Mouse (Mus musculus) cerebellum, adult 9-10 months (tissue): ENCODE measurements around the gene Wars2.

Experiments used
- DNase-seq: peaks from one replicate; pipeline ENCODE4 v3.0.0; 2022

Gene Wars2

GRCm38 (mm10) chr3:99248831-99249550 lies 108.1 kb downstream of the Wars2 start:
- no peak for DNase-seq

DNA sequence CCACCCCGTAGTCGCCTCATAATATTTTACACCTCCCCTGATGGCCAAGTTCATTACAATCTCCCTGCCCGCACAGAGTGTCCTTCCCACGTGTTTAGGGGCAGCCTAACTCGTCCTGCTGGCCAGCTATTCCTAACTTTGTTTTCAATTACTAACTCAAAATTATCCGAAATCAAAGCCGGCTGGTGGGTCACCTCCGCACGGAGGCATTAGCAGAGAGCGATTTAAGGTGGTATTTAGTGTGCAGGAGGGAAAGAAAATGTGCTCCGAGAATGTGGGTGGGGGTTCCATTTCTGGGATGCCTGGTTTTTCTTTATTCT lies 108.6 kb downstream of the Wars2 start:
- DNase-seq = no peak

- no peak for DNase-seq
Observed at GRCm38 (mm10) chr3:99249906-99250305, 109.0 kb downstream of the Wars2 start.

DNA sequence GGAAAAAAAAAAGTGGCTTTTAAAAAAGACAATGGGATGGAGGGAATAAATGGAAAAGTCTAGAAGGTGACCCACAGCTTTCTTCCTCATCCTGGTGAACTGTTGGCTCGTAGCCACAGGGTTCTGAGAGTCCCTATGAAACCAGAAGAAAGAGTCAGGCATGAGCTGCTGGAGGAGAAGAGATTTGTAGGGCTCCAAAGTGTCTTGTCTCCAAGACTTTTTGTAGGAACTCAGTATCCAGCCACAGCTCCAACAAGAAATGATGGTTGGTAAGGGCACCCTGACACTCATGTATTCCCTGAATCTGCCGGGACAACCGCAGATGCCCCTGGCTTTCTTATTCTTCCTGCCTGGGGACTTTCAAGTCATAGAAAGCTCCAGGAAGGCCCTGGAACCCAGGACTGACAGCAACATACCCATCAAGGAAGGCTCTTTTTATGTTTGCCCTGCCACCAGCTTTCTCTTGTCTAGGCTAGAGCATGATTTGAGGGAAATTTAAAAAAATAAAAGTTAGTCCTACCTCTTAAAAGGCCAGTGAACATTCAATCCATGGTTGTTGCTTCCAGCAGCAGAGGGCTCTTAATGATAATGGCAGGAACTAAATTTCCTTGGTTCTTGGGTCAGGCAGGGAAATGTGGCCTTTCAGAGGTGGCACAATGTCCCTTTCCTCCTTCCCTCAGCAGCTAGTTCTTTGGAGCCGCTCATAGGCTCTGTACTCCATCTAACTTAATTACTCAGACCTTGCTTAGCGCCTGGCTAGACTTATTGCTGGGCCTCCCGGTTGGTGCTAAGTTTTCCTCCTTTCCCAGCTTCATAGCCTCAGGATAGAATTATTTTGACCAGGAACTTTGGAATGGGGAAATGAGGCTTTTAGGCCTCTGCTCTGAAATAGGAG lies 110.7 kb downstream of the Wars2 start:
- DNase-seq = no peak

GRCm38 (mm10) chr3:99252461-99253091 lies 111.7 kb downstream of the Wars2 start:
- DNase-seq = no peak

GRCm38 (mm10) chr3:99253092-99253488 lies 112.2 kb downstream of the Wars2 start:
- DNase-seq = no peak

DNA sequence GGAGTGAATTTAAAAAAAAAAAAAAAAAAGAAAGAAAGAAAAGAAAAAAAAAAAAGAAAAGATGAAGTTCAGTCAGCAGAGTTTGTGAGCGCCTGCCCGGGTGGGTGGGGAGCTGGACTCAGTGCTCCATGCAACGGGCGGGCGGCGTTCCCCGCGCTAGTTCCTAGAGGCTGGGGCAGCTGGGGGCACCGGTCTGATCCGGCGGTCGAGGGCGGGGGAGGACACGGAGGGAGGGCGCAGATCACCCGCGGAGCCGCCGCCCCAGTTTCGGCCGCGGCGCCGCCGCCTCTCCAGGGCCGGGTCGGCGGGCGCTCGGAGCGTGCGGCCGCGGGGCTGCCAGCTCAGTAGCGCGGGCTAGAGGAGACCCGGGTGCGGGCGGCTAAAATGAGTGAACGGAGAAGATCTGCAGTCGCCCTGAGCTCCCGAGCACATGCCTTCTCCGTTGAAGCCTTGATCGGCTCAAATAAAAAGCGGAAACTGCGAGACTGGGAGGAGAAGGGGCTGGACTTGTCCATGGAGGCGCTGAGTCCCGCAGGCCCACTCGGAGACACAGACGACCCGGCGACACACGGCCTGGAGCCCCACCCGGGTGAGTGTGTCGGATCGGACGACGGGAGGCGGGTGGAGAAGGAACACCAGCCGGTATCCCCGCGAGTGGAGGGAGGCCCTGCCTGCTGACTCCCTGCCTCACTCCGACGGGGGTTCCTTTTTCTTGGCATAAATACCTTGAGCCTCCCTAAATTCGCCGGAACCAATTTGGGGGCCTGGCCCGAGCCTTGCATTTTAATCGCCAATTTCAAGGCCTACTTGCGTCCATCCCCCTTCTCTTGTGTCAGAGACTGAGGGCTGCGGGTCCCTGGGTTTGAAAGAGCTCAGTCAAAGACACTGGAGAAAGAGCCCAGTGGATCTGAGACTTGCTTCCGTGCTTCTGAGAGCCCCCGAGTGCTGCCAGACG lies 112.9 kb downstream of the Wars2 start:
- no peak for DNase-seq

- DNase-seq = no peak
Observed at GRCm38 (mm10) chr3:99254559-99255151, 113.8 kb downstream of the Wars2 start.

DNA sequence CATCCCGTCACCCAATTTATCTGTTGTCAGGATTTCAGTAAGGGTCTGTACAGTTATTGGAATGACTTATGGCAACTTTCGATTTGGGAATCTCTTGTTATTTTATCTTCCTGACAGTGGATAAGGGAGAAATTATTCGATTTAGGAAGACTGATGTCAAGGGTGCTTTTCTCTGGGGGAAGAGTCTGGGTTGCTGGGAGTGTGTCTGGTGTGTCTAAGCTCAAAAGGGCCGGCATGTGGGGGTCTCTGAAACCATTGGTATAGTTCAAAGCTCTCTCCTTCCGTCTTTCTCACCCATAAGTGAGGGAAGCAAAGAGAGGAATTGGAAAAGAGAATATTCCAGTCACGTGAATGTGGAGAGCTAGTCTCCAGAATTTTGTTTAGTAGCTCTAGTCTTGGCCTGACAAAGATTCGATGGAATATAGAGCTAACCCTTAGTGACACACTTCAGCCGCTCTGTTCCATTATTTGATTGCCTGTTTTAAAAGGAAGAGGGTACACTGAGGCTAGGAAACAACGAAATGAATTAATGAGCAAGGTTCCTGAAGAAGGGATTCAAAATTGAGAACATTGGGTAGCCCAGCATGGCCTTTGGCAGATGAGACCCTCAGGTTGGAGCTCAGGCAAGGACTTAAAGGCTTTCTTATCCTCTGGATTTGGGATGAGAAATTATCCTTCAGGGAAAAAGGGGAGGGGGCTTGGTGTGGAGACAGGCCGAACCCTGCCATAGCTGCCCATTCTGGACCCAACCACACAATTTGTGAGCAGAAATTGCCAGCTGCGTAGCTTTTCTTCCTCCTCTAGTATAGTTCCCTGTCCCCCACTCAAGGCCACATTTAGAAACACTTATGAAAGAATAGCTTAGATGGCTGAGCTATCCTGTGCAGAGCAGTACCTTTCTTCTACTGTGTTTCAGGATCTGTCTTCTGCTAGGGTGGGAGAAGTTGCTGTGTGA lies 114.8 kb downstream of the Wars2 start:
- DNase-seq = no peak

- no peak for DNase-seq
Observed at GRCm38 (mm10) chr3:99256366-99256750, 115.5 kb downstream of the Wars2 start.

- DNase-seq = no peak
Observed at GRCm38 (mm10) chr3:99256766-99257165, 115.9 kb downstream of the Wars2 start.

- DNase-seq = no peak
Observed at GRCm38 (mm10) chr3:99257586-99258577, 117.0 kb downstream of the Wars2 start.

GRCm38 (mm10) chr3:99259741-99260270 lies 118.9 kb downstream of the Wars2 start:
- no peak for DNase-seq

- DNase-seq = no peak
Observed at GRCm38 (mm10) chr3:99260395-99260794, 119.5 kb downstream of the Wars2 start.

DNA sequence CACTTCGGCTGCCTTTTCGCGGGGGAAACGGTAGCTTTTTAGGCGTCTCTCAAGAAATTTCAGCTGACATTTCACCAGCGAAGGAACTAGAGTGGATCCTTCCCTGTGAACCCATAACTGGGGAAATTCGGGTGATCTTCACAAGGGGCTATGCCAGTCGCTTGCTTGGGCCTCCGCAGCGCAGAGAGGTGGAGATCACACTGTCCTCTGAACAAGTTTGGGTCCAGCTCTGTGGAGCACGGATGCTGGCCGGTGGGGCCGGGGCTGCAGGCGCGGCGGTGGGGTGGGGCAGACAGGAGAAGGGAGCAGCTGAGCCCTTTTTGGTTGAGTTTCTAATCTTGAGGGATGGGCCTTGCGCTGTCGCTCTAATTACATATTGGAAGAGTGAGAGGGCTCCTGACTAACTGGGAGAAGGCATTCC lies 120.5 kb downstream of the Wars2 start:
- DNase-seq = no peak

DNA sequence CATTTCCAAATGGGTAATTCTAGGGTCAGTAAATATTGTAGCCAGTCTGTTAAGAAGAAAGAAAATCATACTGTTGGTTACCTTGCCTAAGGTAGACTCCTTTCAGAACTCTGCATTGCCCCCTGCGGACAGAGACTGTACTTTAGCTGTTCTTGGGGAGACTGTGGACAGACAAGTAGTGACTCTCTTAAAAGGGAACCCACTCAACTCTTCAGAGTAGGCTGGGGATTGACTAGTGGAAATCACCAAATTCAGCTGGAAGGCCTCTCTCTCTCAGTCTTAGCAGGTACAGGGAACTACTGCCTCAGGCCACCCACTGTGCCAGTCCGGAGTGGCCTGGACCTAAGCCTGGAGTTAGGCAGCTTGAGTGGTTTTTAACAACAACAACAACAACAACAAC lies 121.1 kb downstream of the Wars2 start:
- DNase-seq = no peak

GRCm38 (mm10) chr3:99263471-99263903 lies 122.6 kb downstream of the Wars2 start:
- DNase-seq = no peak

DNA sequence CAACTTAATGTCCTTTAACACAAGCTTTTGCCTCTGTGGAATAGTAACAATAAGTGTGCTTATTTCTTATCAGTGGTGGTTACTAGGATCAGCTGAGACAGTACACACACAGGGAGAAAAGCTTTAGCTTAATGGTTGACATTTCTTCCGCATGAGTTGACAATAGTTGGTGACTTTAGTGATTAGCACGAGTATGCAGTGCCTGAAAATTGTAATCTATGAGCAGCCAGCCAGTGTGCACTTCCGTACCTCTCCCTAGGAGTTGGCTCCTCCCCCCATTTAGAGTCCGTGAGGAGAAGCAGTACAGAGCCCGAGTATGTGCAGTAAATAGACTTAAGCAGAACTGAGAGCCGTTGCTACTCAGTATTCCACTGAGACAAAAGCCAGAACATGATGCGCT lies 123.8 kb downstream of the Wars2 start:
- DNase-seq = no peak

DNA sequence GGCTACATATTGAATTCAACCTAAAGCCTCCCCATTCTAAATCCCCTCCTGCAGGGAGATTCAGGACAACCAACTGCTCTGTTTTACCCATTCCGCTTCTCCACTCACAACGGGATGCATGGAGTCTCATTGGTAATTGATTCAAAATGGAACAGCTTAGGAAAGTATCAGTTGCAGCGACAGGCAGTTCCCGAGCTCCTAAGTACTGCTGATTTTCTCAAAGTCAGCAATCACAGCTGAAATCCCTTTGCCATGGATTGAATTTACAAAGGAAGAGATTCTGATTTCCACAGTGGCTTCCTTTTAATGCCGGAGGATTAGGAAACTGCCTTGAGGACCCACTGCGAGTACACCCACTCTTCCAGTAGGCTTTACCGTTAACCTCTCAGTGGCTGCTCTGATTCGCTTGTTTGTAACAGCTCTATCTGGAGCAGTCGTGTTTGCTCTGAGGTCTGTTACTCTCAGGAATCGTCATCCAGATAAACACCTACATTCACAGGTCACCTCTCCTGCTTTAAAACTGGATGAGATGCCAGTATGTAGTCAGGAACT lies 126.0 kb downstream of the Wars2 start:
- no peak for DNase-seq
